Mouse (Mus musculus): Measurements from ENCODE around the gene Dennd1a. TPM values are rescaled to one million over a fixed set of nuclear protein-coding genes. Genes with fewer than 3 reads are reported as not detected.

Dennd1a gene
- 10 to 100 TPM; 72.2 to 73.0 TPM for total RNA-seq (2021)

DNA sequence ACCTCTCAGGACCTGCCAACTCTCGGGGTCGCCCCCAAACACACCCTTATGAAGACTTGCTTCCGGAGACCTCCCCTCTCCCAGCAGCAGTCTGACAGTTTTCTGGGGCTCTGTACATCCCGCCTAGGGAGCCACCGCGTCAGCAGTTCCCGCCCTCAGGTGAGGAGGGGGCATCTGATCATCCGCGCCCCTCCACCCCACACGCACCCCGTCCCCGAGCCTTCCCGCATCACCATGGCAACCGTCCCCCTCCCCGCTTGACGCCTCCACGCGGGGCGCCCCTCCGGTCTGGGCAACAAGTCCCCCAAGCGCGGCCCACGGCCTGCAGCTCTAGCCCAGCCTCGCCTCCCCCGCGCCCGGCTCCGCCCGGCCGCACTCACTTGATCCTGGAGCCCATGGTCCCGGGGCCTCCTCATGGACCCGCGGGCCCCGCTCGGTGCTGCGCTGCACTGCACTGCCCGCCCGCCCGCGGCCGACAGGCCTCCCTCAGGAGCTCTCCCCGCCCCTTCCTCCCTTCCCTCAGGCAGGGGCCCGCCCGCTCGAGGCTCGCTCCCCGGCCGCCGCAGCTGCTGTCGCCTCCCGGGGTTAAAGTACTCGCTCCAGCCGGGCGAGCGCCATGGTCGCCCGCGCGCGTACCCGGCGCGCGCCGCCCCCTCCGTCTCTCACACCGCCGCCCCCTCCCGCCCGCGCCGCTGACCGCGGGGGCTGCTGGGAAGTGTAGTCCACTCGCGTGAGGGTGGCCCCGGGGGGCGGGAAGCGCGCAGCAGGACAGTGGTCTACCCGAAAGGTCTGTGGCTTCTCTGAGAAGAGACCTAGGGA is at the start of gene Dennd1a:
Gene Dennd1a (minus strand): TSS at position 658 of the 819 bp plus-strand sequence.
- intact Hi-C loops (cut with DNase I): no loop called here
- peak; percentile 72 to 91 for DNase-seq (ENCODE audit: extremely low spot score in 1 of 2, low spot score in 2 of 2)

GRCm38 (mm10) chr2:38336606-38337005 is 49.4 kb upstream of the Dennd1a start:
- intact Hi-C loops (cut with DNase I): no loop called here
- DNase-seq (ENCODE audit: extremely low spot score in 1 of 2, low spot score in 2 of 2): no peak

DNA sequence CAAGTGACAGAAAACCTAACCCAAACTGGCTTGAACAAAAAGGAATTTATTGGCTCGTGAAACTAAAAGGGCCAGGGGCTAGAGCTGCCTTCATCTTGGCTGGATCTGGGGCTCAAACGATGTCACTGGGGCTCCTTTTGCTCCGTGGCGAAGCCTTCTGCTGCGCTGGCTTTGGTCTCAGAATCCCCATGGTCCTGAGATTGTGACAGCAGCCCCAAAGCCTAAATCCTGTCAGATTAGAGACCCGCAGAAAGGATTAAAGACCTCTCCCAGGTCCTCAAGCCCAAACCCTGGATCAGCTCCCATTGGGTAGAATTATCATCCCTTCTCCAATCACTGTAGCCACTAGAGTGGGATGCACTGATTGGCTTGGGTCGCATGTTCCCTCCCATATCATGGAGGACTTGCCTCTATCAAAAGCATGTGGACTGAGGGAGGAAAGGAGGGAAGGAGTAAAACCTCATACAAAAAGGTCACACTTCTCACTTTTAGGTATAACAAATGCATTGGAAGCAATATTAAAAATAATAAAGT is 46.5 kb upstream of the Dennd1a start:
- intact Hi-C loops (cut with DNase I): no loop called here
- no peak for DNase-seq (ENCODE audit: extremely low spot score in 1 of 2, low spot score in 2 of 2)

GRCm38 (mm10) chr2:38326671-38327070 is 39.5 kb upstream of the Dennd1a start:
- intact Hi-C loops (cut with DNase I): no loop called here
- no peak for DNase-seq (ENCODE audit: extremely low spot score in 1 of 2, low spot score in 2 of 2)

GRCm38 (mm10) chr2:38323380-38323779 is 36.2 kb upstream of the Dennd1a start:
- intact Hi-C loops (cut with DNase I): no loop called here
- DNase-seq (ENCODE audit: extremely low spot score in 1 of 2, low spot score in 2 of 2): no peak

DNA sequence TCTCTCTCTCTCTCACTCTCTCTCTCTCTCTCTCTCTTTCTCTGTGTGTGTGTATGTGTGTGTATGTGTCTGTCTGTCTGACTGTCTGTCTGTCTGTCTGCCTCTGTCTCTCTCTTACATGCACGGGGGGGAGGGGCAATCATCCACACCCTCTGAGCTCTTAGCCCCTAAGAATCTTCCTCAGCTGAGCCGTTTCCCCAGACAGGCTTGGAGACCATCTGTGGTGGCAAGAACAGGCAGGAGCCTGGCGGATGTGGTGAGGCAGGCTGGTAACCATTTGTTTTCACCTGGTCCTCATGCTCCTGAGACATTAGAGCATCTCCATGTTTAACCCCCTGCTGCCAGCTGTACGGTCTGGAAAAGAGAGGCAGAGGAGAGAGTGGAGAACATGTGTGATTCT is 33.7 kb upstream of the Dennd1a start:
- intact Hi-C loops (cut with DNase I): no loop called here
- DNase-seq (ENCODE audit: extremely low spot score in 1 of 2, low spot score in 2 of 2): no peak

- intact Hi-C loops (cut with DNase I): no loop called here
- no peak for DNase-seq (ENCODE audit: extremely low spot score in 1 of 2, low spot score in 2 of 2)
Measured at GRCm38 (mm10) chr2:38319086-38319485, 31.9 kb upstream of the Dennd1a start.

DNA sequence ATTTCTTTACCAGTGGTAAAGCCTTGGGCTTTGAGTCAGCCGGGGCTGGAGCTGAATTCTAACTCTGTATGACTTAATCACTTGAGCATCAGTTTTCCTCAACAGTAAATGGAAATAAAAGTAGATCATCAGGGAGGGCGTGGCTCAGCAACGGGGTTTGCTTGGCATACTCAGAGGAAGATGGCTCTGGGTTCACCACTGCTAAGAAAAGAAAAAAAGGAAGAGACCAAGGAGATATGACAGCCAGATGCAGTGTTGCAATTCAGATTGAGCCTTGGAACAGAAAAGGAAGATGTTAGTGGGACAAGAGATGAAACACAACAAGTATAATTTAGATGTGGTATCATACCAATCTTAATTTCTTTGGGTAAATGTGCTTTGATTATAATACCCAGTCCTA is 26.2 kb upstream of the Dennd1a start:
- DNase-seq (ENCODE audit: extremely low spot score in 1 of 2, low spot score in 2 of 2): no peak
- intact Hi-C loops (cut with DNase I): no loop called here

- intact Hi-C loops (cut with DNase I): no loop called here
- DNase-seq (ENCODE audit: extremely low spot score in 1 of 2, low spot score in 2 of 2): no peak
Measured at GRCm38 (mm10) chr2:38312921-38313320, 25.7 kb upstream of the Dennd1a start.

GRCm38 (mm10) chr2:38305152-38305551 is 18.0 kb upstream of the Dennd1a start:
- intact Hi-C loops (cut with DNase I): no loop called here
- no peak for DNase-seq (ENCODE audit: extremely low spot score in 1 of 2, low spot score in 2 of 2)

GRCm38 (mm10) chr2:38300941-38301340 is 13.8 kb upstream of the Dennd1a start:
- DNase-seq (ENCODE audit: extremely low spot score in 1 of 2, low spot score in 2 of 2): no peak
- intact Hi-C loops (cut with DNase I): no loop called here

DNA sequence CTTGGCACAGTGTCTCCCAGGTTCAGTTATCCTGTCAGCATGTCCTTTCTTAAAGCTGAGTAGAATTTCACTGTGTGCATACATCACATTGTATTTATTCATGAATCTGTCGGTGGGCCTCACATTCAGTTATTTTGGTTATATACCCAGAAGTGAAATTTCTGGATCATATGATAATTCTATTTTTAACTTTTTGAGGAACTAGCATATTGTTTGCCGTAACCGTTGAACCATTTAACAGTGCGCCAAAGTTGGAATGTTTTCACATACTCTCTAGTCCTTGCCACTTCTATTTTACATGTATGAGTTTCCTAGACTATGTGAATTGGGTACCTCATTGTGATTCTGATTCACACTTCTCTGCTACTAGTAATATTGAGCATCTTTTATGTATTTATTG is 8.7 kb upstream of the Dennd1a start:
- DNase-seq (ENCODE audit: extremely low spot score in 1 of 2, low spot score in 2 of 2): no peak
- intact Hi-C loops (cut with DNase I): no loop called here

DNA sequence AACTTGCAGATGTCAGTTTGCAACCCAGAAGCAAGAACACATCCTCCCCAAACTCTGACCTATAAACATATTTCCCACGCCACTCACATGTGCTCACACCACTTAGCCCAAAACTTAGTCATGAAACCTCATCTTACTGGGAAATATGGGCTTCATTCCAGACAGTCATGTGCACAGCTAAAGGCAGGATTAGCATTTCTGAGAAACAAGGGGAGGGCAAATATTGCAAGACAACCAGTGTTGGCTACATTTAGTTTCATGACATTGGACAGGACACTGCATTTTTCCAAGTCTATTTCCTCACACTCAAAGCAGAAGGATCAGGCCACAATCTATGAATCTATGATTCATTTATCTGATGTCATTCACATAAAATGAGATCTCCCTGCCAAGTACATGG is 4.3 kb upstream of the Dennd1a start:
- intact Hi-C loops (cut with DNase I): no loop called here
- DNase-seq (ENCODE audit: extremely low spot score in 1 of 2, low spot score in 2 of 2): no peak

- DNase-seq (ENCODE audit: extremely low spot score in 1 of 2, low spot score in 2 of 2): no peak
- intact Hi-C loops (cut with DNase I): no loop called here
Measured at GRCm38 (mm10) chr2:38288226-38288625, 1.0 kb upstream of the Dennd1a start.

DNA sequence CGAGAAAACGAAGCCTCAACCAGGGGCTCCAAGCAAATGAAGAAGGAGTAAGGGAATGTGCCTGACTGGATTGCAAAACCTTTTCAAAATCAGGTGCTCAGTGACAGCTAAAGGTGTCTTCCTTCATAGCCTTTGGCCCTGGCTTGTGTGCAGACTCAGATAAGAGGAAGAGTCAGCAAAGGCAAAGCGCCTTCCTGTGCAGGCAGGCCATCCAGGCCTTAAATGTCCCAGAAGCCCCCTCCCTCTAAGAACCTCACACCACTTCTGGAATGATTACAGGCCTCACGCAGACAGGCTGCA is 807 bp downstream of the Dennd1a start:
- DNase-seq (ENCODE audit: extremely low spot score in 1 of 2, low spot score in 2 of 2): no peak
- intact Hi-C loops (cut with DNase I): no loop called here

- intact Hi-C loops (cut with DNase I): no loop called here
- no peak for DNase-seq (ENCODE audit: extremely low spot score in 1 of 2, low spot score in 2 of 2)
Measured at GRCm38 (mm10) chr2:38285781-38286432, 1.3 kb downstream of the Dennd1a start.

DNA sequence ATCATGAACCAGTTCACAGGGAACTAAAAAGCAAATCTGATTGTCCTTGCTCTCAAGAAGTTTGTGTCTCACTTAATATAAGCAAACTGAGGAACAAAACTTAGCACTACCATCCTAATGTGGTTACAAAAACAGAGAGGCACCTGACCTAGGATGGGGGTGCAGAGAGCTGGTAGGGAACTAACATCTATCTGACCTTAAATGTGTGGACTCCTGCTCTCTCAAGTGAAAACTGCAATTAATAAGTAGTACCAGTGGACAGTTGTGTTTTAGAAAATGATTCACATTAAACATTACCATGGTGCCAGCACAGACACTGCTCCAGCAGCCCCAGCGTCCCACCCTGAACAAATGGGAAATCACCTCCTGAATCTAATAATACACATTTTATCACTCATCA is 3.2 kb downstream of the Dennd1a start:
- DNase-seq (ENCODE audit: extremely low spot score in 1 of 2, low spot score in 2 of 2): no peak
- intact Hi-C loops (cut with DNase I): no loop called here

DNA sequence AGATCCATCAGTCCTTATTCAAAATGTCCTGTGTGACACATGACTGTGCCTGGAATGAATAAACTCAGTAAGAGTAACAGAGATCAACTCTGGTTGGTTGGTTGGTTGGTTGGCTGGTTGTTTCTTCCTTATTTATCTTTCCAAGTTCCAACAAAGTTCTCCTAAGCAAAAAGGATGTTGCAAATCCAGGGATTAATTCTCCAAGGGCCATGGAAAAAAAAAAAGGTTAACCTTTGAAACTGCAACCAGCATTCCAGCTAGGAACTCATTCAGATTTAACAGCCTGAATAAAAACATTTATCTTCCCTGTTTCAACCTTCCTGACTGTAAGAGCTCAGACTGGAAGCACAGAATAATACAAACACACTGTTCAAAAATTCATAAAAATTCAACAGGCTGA is 6.8 kb downstream of the Dennd1a start:
- DNase-seq (ENCODE audit: extremely low spot score in 1 of 2, low spot score in 2 of 2): no peak
- intact Hi-C loops (cut with DNase I): no loop called here

DNA sequence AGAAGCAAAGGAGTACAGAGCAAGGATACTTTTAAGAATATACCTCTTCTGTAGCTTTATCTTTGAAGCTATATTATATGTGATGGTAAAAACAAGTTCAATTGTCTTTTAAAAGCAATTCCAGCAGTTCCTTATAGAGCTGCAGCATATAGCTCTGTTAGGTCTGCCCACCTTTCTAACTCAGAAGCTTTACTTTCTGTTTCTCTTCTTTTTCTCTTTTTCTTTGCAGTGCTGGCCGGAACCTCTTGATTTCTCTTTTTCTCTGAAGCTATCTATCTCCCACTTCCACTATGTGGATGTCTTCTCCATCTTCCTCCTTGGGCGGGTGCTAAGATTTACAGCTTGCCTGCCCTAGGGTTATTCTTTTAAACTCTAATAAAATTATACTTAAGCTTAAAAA is 12.2 kb downstream of the Dennd1a start:
- intact Hi-C loops (cut with DNase I): no loop called here
- DNase-seq (ENCODE audit: extremely low spot score in 1 of 2, low spot score in 2 of 2): no peak

GRCm38 (mm10) chr2:38263653-38264052 is 23.5 kb downstream of the Dennd1a start:
- no peak for DNase-seq (ENCODE audit: extremely low spot score in 1 of 2, low spot score in 2 of 2)
- intact Hi-C loops (cut with DNase I): no loop called here

All from left cerebral cortex, postnatal 10 days (tissue).